Mouse (Mus musculus) forebrain, embryonic 16.5 days (tissue): ENCODE data around the gene D130052B06Rik. TPM values are rescaled to one million over a fixed set of nuclear protein-coding genes. Genes with fewer than 3 reads are reported as not detected.

Source experiments
- ATAC-seq: fragments of 200-750 bp; cut with Nextera tagmentation; 2 replicates; pipeline ENCODE4 v1.8.0; 2017; ENCODE audit warnings: mild to moderate bottlenecking, moderate library complexity
- H3K27ac ChIP-seq: fragments of 300-500 bp; sonication (generic); 2 replicates; pipeline ENCODE4 v1.5.1; 2014; ENCODE audit warnings: low read length, control low read depth
- H3K27me3 ChIP-seq: fragments of 300-500 bp; sonication (generic); replicated peaks from 2 replicates; pipeline ENCODE4 v1.6.1; 2014; ENCODE audit warnings: low read length; ENCODE audit not compliant: control insufficient read depth, insufficient read depth
- H3K36me3 ChIP-seq: fragments of 300-500 bp; sonication (generic); 2 replicates; pipeline ENCODE4 v1.6.1; 2014; ENCODE audit not compliant: control insufficient read depth, insufficient read depth
- H3K4me1 ChIP-seq: fragments of 300-500 bp; sonication (generic); replicated peaks from 2 replicates; pipeline ENCODE4 v1.6.1; 2014; ENCODE audit warnings: low read length; ENCODE audit not compliant: control insufficient read depth, insufficient read depth
- H3K4me2 ChIP-seq: fragments of 300-500 bp; sonication (generic); 2 replicates; pipeline ENCODE4 v1.6.1; 2014; ENCODE audit warnings: mild to moderate bottlenecking, low read length, control low read depth
- H3K4me3 ChIP-seq: fragments of 300-500 bp; sonication (generic); replicated peaks from 2 replicates; pipeline ENCODE4 v1.5.1; 2014; ENCODE audit warnings: mild to moderate bottlenecking, low read length, control low read depth
- H3K9ac ChIP-seq: fragments of 300-500 bp; sonication (generic); replicated peaks from 2 replicates; pipeline ENCODE4 v1.6.1; 2014; ENCODE audit warnings: low read depth, low read length, control low read depth
- H3K9me3 ChIP-seq: fragments of 300-500 bp; sonication (generic); 2 replicates; pipeline ENCODE4 v1.6.1; 2016; ENCODE audit warnings: low read length; ENCODE audit not compliant: control insufficient read depth
- WGBS: fragments of 180-500 bp; shearing (Covaris S2); extraction: QIAGEN DNeasy Blood & Tissue Kit; methylation state at CpG from one replicate; pipeline ENCODE4 v1.1.7; 2014; 5-methylcytosine and 5-hydroxymethylcytosine counted together
- polyA plus RNA-seq: library from polyadenylated mRNA; unstranded; fragments of >200 nt; fragmentation: Nextera tagmentation; extraction: Ambion mirVana; gene quantifications from 2 replicates; pipeline ENCODE4 v1.2.1, GENCODE M21; 2015

The D130052B06Rik gene
- polyA plus RNA-seq, 1 experiment from 2014 or later: not detected

- Histone ChIP-seq H3K4me1 (no peaks in the 10 kb centered on the region), H3K36me3 (no peaks in the 10 kb centered on the region), H3K4me3 (no peak overlapping the region), H3K9ac (no peak overlapping the region), H3K27ac (no peak overlapping the region), H3K9me3 (no peaks in the 10 kb centered on the region), H3K4me2 (no peak overlapping the region), H3K27me3 (no peaks in the 10 kb centered on the region)
- 87% methylated on average over 4 of the region's 4 CpGs for WGBS
- no peak for ATAC-seq
Measured at GRCm38 (mm10) chr11:33592826-33593225, 6.3 kb upstream of the D130052B06Rik start.

GRCm38 (mm10) chr11:33596655-33597054 lies 2.4 kb upstream of the D130052B06Rik start:
- 64% methylated on average over 4 of the region's 4 CpGs for WGBS
- Histone ChIP-seq H3K27me3 (no peaks in the 10 kb centered on the region), H3K4me3 (no peak overlapping the region), H3K4me1 (peaks cover 2% of the 10 kb centered on the region; the same call in 1 of the 2 replicates), H3K27ac (no peak overlapping the region), H3K36me3 (no peaks in the 10 kb centered on the region), H3K9ac (no peak overlapping the region), H3K9me3 (no peaks in the 10 kb centered on the region), H3K4me2 (no peak overlapping the region)
- ATAC-seq: 0 out of 2 replicates have a peak, but pooled peaks have one; percentile 28

DNA sequence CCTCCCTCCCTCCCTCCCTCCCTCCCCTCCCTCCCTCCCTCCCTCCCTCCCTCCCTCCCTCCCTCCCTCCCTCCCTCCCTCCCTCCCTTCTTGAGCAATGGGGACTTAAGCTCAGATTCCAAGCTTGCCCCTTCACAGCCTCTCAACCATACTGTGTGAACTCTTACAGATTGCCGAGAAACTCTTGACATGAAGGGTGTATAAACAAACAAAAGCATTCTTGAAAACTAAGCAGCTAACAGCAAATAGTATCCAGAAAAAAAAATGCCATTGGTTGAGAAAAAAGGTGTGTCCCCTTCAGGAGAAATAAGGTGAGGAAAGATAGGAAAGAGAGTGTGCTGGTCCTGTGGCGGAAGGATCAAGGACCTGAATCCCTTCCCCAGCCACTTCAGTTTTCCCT lies 4.1 kb downstream of the D130052B06Rik start:
- ATAC-seq: no peak
- Histone ChIP-seq H3K27ac (no peak overlapping the region), H3K9ac (no peak overlapping the region), H3K4me1 (peaks cover 3% of the 10 kb centered on the region; the same call in 1 of the 2 replicates), H3K27me3 (no peaks in the 10 kb centered on the region), H3K4me3 (no peak overlapping the region), H3K9me3 (no peaks in the 10 kb centered on the region), H3K4me2 (no peak overlapping the region), H3K36me3 (no peaks in the 10 kb centered on the region)
- 62% methylated on average over 2 of the region's 2 CpGs for WGBS

DNA sequence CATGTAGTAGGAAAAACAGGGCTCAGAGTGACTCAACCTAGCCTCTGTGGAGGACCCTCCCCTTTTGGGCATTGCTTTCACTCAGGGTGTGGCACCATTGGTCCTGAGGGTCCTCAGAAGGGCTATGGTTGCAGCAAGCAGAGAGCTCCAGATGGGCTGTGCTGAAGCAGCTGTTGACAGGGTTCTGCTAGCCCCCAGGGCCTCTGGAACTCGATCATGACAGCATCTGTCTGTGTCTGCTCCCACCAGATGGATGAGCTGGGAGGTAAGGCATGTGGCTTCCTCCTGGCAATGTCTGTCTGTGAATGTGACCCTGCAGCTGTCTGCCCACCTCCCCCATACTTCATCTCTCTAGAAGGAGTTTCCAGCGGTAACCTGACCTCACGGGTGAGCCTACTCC lies 8.7 kb downstream of the D130052B06Rik start:
- H3K9ac ChIP-seq: no peak overlapping the region
- no peaks in the 10 kb centered on the region for H3K4me1 ChIP-seq
- no peaks in the 10 kb centered on the region for H3K9me3 ChIP-seq
- no peak overlapping the region for H3K27ac ChIP-seq
- H3K27me3 ChIP-seq: no peaks in the 10 kb centered on the region; the same call in 1 of the 2 replicates
- no peaks in the 10 kb centered on the region for H3K36me3 ChIP-seq
- no peak overlapping the region for H3K4me3 ChIP-seq
- H3K4me2 ChIP-seq: no peak overlapping the region
- no peak for ATAC-seq
- 66% methylated on average over 3 of the region's 3 CpGs for WGBS

GRCm38 (mm10) chr11:33614218-33614617 lies 15.1 kb downstream of the D130052B06Rik start:
- peak; percentile 78 for ATAC-seq
- H3K9me3 ChIP-seq: no peaks in the 10 kb centered on the region
- no peak overlapping the region for H3K27ac ChIP-seq
- no peak overlapping the region for H3K4me2 ChIP-seq
- H3K4me3 ChIP-seq: no peak overlapping the region
- H3K36me3 ChIP-seq: no peaks in the 10 kb centered on the region
- no peak overlapping the region for H3K9ac ChIP-seq
- WGBS: 7% methylated on average over 15 of the region's 15 CpGs
- H3K4me1 ChIP-seq: no peaks in the 10 kb centered on the region
- no peaks in the 10 kb centered on the region; the same call in 1 of the 2 replicates for H3K27me3 ChIP-seq

- no peak overlapping the region for H3K4me3 ChIP-seq
- H3K27me3 ChIP-seq: no peaks in the 10 kb centered on the region
- no peak overlapping the region for H3K9ac ChIP-seq
- no peaks in the 10 kb centered on the region for H3K9me3 ChIP-seq
- WGBS: 78% methylated on average over 4 of the region's 4 CpGs
- no peak overlapping the region for H3K4me2 ChIP-seq
- H3K4me1 ChIP-seq: no peaks in the 10 kb centered on the region
- ATAC-seq: peak; percentile 72
- no peaks in the 10 kb centered on the region for H3K36me3 ChIP-seq
- H3K27ac ChIP-seq: no peak overlapping the region
Measured at GRCm38 (mm10) chr11:33627136-33627742, 28.1 kb downstream of the D130052B06Rik start.

- no peak overlapping the region for H3K4me3 ChIP-seq
- H3K9ac ChIP-seq: no peak overlapping the region
- no peak overlapping the region for H3K4me2 ChIP-seq
- WGBS: 96% methylated on average over 2 of the region's 2 CpGs
- H3K9me3 ChIP-seq: no peaks in the 10 kb centered on the region
- no peaks in the 10 kb centered on the region for H3K4me1 ChIP-seq
- no peaks in the 10 kb centered on the region for H3K36me3 ChIP-seq
- ATAC-seq: no peak
- H3K27ac ChIP-seq: no peak overlapping the region
- no peaks in the 10 kb centered on the region for H3K27me3 ChIP-seq
Measured at GRCm38 (mm10) chr11:33637107-33637506, 38.0 kb downstream of the D130052B06Rik start.

DNA sequence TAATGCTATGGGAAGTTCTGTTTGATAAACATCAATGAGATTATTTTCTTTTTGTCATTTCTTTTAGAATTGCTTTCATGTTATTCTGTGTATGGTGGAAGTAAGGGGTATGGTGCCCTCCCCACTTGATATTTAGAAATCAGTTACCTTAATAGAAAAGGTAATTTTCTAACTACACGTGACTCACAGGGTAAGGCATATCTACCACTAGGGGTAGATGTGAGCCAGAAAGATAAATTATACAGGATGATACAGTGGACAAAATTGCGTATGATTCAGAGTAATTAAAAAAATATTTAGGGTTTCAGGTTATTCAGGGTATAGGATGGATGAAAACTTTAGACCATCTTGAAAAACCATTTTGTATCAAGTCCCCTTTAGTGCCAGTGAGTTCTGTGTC lies 50.3 kb downstream of the D130052B06Rik start:
- ATAC-seq: no peak
- 66% methylated on average over 2 of the region's 2 CpGs for WGBS
- Histone ChIP-seq H3K27me3 (no peaks in the 10 kb centered on the region), H3K9me3 (no peaks in the 10 kb centered on the region), H3K36me3 (no peaks in the 10 kb centered on the region), H3K4me3 (no peak overlapping the region), H3K27ac (no peak overlapping the region), H3K4me1 (no peaks in the 10 kb centered on the region), H3K4me2 (no peak overlapping the region), H3K9ac (no peak overlapping the region)

- Histone ChIP-seq H3K9ac (no peak overlapping the region), H3K4me1 (no peaks in the 10 kb centered on the region), H3K27ac (no peak overlapping the region), H3K4me2 (no peak overlapping the region), H3K36me3 (no peaks in the 10 kb centered on the region), H3K27me3 (no peaks in the 10 kb centered on the region), H3K9me3 (no peaks in the 10 kb centered on the region), H3K4me3 (no peak overlapping the region)
- 86% methylated on average over 2 of the region's 2 CpGs for WGBS
- ATAC-seq: no peak
Measured at GRCm38 (mm10) chr11:33654485-33654884, 55.4 kb downstream of the D130052B06Rik start.

- no peaks in the 10 kb centered on the region for H3K9me3 ChIP-seq
- WGBS: 84% methylated on average over 3 of the region's 3 CpGs
- no peaks in the 10 kb centered on the region for H3K4me1 ChIP-seq
- H3K9ac ChIP-seq: no peak overlapping the region
- no peaks in the 10 kb centered on the region for H3K36me3 ChIP-seq
- no peak overlapping the region for H3K4me3 ChIP-seq
- H3K4me2 ChIP-seq: no peak overlapping the region
- H3K27ac ChIP-seq: no peak overlapping the region
- H3K27me3 ChIP-seq: no peaks in the 10 kb centered on the region
- ATAC-seq: no peak
Measured at GRCm38 (mm10) chr11:33655221-33655620, 56.1 kb downstream of the D130052B06Rik start.
